Mouse (Mus musculus) liver, adult 2 months (tissue): ENCODE measurements at regions not wholly inside any gene's neighbourhood (a gene's known extent, or its start where the extent isn't known, plus 50 kb on each side); places are given as distances from the start of the nearest gene placed in this dataset.

Experiments
- CTCF ChIP-seq: fragments of 200-500 bp; IDR thresholded peaks from 2 replicates; pipeline ENCODE4 v1.5.1; 2011; ENCODE audit warnings: low read depth, low read length, control low read depth
- POLR2A ChIP-seq: fragments of 200-500 bp; IDR thresholded peaks from 2 replicates; pipeline ENCODE4 v1.6.1; 2011; ENCODE audit warnings: low read length, control low read depth; ENCODE audit not compliant: insufficient read depth; ENCODE audit errors: extremely low read depth

- TF ChIP-seq CTCF: no peak
- TF ChIP-seq POLR2A: no peak
These were observed 880.9 kb downstream of the Tmem114 start for GRCm38 (mm10) chr16:7544067-7544466.
